Mouse (Mus musculus) heart, embryonic 13.5 days (tissue): ENCODE measurements around the gene Tmem132e. TPM values are rescaled to one million over a fixed set of nuclear protein-coding genes. Genes with fewer than 3 reads are reported as not detected.

ENCODE experiments used
- ATAC-seq: fragments of 200-750 bp; cut with Nextera tagmentation; 2 replicates; pipeline ENCODE4 v1.8.0; 2017; ENCODE audit warnings: moderate TSS enrichment; ENCODE audit not compliant: insufficient number of reproducible peaks, low FRiP score, low TSS enrichment; ENCODE audit errors: extremely low read depth
- H3K27ac ChIP-seq: fragments of 300-500 bp; sonication (generic); replicated peaks from 2 replicates; pipeline ENCODE4 v1.5.1; 2015; ENCODE audit warnings: moderate library complexity, mild to moderate bottlenecking, inconsistent platforms
- H3K27me3 ChIP-seq: fragments of 300-500 bp; sonication (generic); replicated peaks from 2 replicates; pipeline ENCODE4 v1.6.1; 2015; ENCODE audit warnings: mild to moderate bottlenecking, inconsistent platforms
- H3K36me3 ChIP-seq: fragments of 300-500 bp; sonication (generic); 2 replicates; pipeline ENCODE4 v1.6.1; 2015; ENCODE audit warnings: mild to moderate bottlenecking, inconsistent platforms
- H3K4me1 ChIP-seq: fragments of 300-500 bp; sonication (generic); 2 replicates; pipeline ENCODE4 v1.6.1; 2015; ENCODE audit warnings: inconsistent platforms
- H3K4me2 ChIP-seq: fragments of 300-500 bp; sonication (generic); 2 replicates; pipeline ENCODE4 v1.6.1; 2015; ENCODE audit warnings: inconsistent platforms, mild to moderate bottlenecking, moderate library complexity
- H3K4me3 ChIP-seq: fragments of 300-500 bp; sonication (generic); 2 replicates; pipeline ENCODE4 v1.5.1; 2015; ENCODE audit warnings: moderate library complexity, mild to moderate bottlenecking, inconsistent platforms
- H3K9ac ChIP-seq: fragments of 300-500 bp; sonication (generic); 2 replicates; pipeline ENCODE4 v1.6.1; 2015; ENCODE audit warnings: inconsistent platforms, mild to moderate bottlenecking, moderate library complexity
- H3K9me3 ChIP-seq: fragments of 300-500 bp; sonication (generic); 2 replicates; pipeline ENCODE4 v1.6.1; 2016; ENCODE audit warnings: inconsistent platforms
- WGBS: fragments of 180-500 bp; shearing (Covaris S2); methylation state at CpG from one replicate; pipeline ENCODE4 v1.1.7; 2015; ENCODE audit warnings: mixed read lengths; 5-methylcytosine and 5-hydroxymethylcytosine counted together
- polyA plus RNA-seq: library from polyadenylated mRNA; unstranded; fragments of >200 nt; fragmentation: Nextera tagmentation; extraction: Ambion mirVana; gene quantifications from 2 replicates; pipeline ENCODE4 v1.2.1, GENCODE M21; 2015

The Tmem132e gene
- polyA plus RNA-seq = 0.11 and 0.15 TPM in 2 replicates

GRCm38 (mm10) chr11:82388371-82389313, at the start of gene Tmem132e:
Gene Tmem132e (plus strand): TSS chr11:82388900.
- H3K9ac ChIP-seq = peak within 1 kb of the TSS; percentile 66

GRCm38 (mm10) chr11:82339921-82340401, 48.7 kb upstream of the Tmem132e start:
- Histone ChIP-seq H3K27ac (peak overlapping the region; percentile 64), H3K27me3 (no peaks in the 10 kb centered on the region), H3K36me3 (no peaks in the 10 kb centered on the region), H3K4me1 (peaks cover 18% of the 10 kb centered on the region), H3K4me2 (peak overlapping the region; percentile 27), H3K4me3 (no peak overlapping the region), H3K9me3 (0 out of 2 replicates have a peak, but pooled peaks cover 5% of the 10 kb centered on the region), H3K9ac (no peak overlapping the region)
- 5% methylated on average over 7 of the region's 7 CpGs for WGBS
- ATAC-seq = 0 out of 2 replicates have a peak, but pooled peaks have one; percentile 37

More at GRCm38 (mm10) chr11:82388371-82389313, at the start of gene Tmem132e:
- peak within 1 kb of the TSS; percentile 61 for H3K4me3 ChIP-seq
- H3K9me3 ChIP-seq = no peaks in the 10 kb centered on the region
- no peaks in the 10 kb centered on the region for H3K36me3 ChIP-seq
- peak within 1 kb of the TSS; percentile 86 for H3K4me2 ChIP-seq
- H3K27ac ChIP-seq = no peak within 1 kb of the TSS
- under 1% methylated on average over 80 of the region's 88 CpGs for WGBS
- H3K27me3 ChIP-seq = peaks cover 97% of the 10 kb centered on the region
- ATAC-seq = no peak
- H3K4me1 ChIP-seq = peaks cover 31% of the 10 kb centered on the region

GRCm38 (mm10) chr11:82340416-82340815, 48.3 kb upstream of the Tmem132e start:
- H3K27me3 ChIP-seq = no peaks in the 10 kb centered on the region
- no peak for ATAC-seq
- H3K9ac ChIP-seq = no peak overlapping the region
- H3K4me2 ChIP-seq = peak overlapping the region; percentile 27
- no peaks in the 10 kb centered on the region for H3K36me3 ChIP-seq
- WGBS = 26% methylated on average over 6 of the region's 6 CpGs
- H3K4me3 ChIP-seq = no peak overlapping the region
- H3K27ac ChIP-seq = peak overlapping the region; percentile 64
- 0 out of 2 replicates have a peak, but pooled peaks cover 5% of the 10 kb centered on the region for H3K9me3 ChIP-seq
- peaks cover 18% of the 10 kb centered on the region for H3K4me1 ChIP-seq

GRCm38 (mm10) chr11:82340900-82341299, 47.8 kb upstream of the Tmem132e start:
- 0 out of 2 replicates have a peak overlapping the region, but pooled peaks have one; percentile 27 for H3K4me2 ChIP-seq
- no peaks in the 10 kb centered on the region for H3K36me3 ChIP-seq
- 0 out of 2 replicates have a peak, but pooled peaks cover 5% of the 10 kb centered on the region for H3K9me3 ChIP-seq
- peaks cover 18% of the 10 kb centered on the region for H3K4me1 ChIP-seq
- 28% methylated on average over 2 of the region's 2 CpGs for WGBS
- peak overlapping the region; percentile 64 for H3K27ac ChIP-seq
- no peak for ATAC-seq
- H3K4me3 ChIP-seq = no peak overlapping the region
- H3K9ac ChIP-seq = no peak overlapping the region
- H3K27me3 ChIP-seq = no peaks in the 10 kb centered on the region

- H3K4me1 ChIP-seq = 0 out of 2 replicates have a peak, but pooled peaks cover 2% of the 10 kb centered on the region
- H3K27me3 ChIP-seq = no peaks in the 10 kb centered on the region
- no peaks in the 10 kb centered on the region for H3K36me3 ChIP-seq
- no peak overlapping the region for H3K9ac ChIP-seq
- H3K4me3 ChIP-seq = no peak overlapping the region
- 73% methylated on average over 10 of the region's 10 CpGs for WGBS
- no peaks in the 10 kb centered on the region for H3K9me3 ChIP-seq
- no peak overlapping the region for H3K27ac ChIP-seq
- no peak for ATAC-seq
- H3K4me2 ChIP-seq = no peak overlapping the region
Measured at GRCm38 (mm10) chr11:82351039-82351438, 37.7 kb upstream of the Tmem132e start.

GRCm38 (mm10) chr11:82370151-82370550, 18.5 kb upstream of the Tmem132e start:
- 78% methylated on average over 11 of the region's 11 CpGs for WGBS
- Histone ChIP-seq H3K9me3 (no peaks in the 10 kb centered on the region), H3K4me3 (no peak overlapping the region), H3K4me1 (no peaks in the 10 kb centered on the region), H3K9ac (no peak overlapping the region), H3K36me3 (no peaks in the 10 kb centered on the region), H3K27me3 (peaks cover 11% of the 10 kb centered on the region; the same call in 1 of the 2 replicates), H3K27ac (no peak overlapping the region), H3K4me2 (no peak overlapping the region)
- ATAC-seq = no peak

GRCm38 (mm10) chr11:82371577-82371976, 17.1 kb upstream of the Tmem132e start:
- Histone ChIP-seq H3K27ac (no peak overlapping the region), H3K9ac (no peak overlapping the region), H3K4me2 (no peak overlapping the region), H3K4me1 (no peaks in the 10 kb centered on the region), H3K4me3 (no peak overlapping the region), H3K27me3 (peaks cover 7% of the 10 kb centered on the region; the same call in 1 of the 2 replicates), H3K9me3 (no peaks in the 10 kb centered on the region), H3K36me3 (no peaks in the 10 kb centered on the region)
- ATAC-seq = no peak
- 67% methylated on average over 4 of the region's 4 CpGs for WGBS

GRCm38 (mm10) chr11:82380606-82381202, 8.0 kb upstream of the Tmem132e start:
- peaks cover 47% of the 10 kb centered on the region for H3K27me3 ChIP-seq
- no peak overlapping the region for H3K4me2 ChIP-seq
- H3K9ac ChIP-seq = no peak overlapping the region
- no peak overlapping the region for H3K4me3 ChIP-seq
- H3K27ac ChIP-seq = no peak overlapping the region
- ATAC-seq = no peak
- peaks cover 13% of the 10 kb centered on the region for H3K4me1 ChIP-seq
- no peaks in the 10 kb centered on the region for H3K36me3 ChIP-seq
- H3K9me3 ChIP-seq = no peaks in the 10 kb centered on the region
- WGBS = 31% methylated on average over 3 of the region's 3 CpGs

GRCm38 (mm10) chr11:82386970-82387540, 1.6 kb upstream of the Tmem132e start:
- peaks cover 95% of the 10 kb centered on the region for H3K27me3 ChIP-seq
- WGBS = under 1% methylated on average over 51 of the region's 51 CpGs
- peak overlapping the region; percentile 61 for H3K4me3 ChIP-seq
- no peaks in the 10 kb centered on the region for H3K36me3 ChIP-seq
- peak overlapping the region; percentile 58 for H3K9ac ChIP-seq
- peaks cover 31% of the 10 kb centered on the region for H3K4me1 ChIP-seq
- H3K27ac ChIP-seq = no peak overlapping the region
- ATAC-seq = no peak
- peak overlapping the region; percentile 86 for H3K4me2 ChIP-seq
- H3K9me3 ChIP-seq = no peaks in the 10 kb centered on the region

GRCm38 (mm10) chr11:82387711-82388341, 874 bp upstream of the Tmem132e start:
- Histone ChIP-seq H3K4me1 (peaks cover 31% of the 10 kb centered on the region), H3K9me3 (no peaks in the 10 kb centered on the region), H3K27ac (no peak overlapping the region), H3K4me2 (peak overlapping the region; percentile 86), H3K27me3 (peaks cover 98% of the 10 kb centered on the region), H3K9ac (peak overlapping the region; percentile 66), H3K36me3 (no peaks in the 10 kb centered on the region), H3K4me3 (peak overlapping the region; percentile 61)
- no peak for ATAC-seq
- WGBS = under 1% methylated on average over 47 of the region's 47 CpGs
